Mouse (Mus musculus) testis, adult 2 months (tissue): ENCODE data around the gene Tmem132a.

Source experiments
- CTCF ChIP-seq: fragments of 200-500 bp; IDR thresholded peaks from 2 replicates; pipeline ENCODE4 v1.5.1; 2012; ENCODE audit warnings: low read depth, mild to moderate bottlenecking, inconsistent platforms, low read length, moderate library complexity; ENCODE audit not compliant: control insufficient read depth, insufficient read depth, insufficient replicate concordance
- POLR2A ChIP-seq: fragments of 200-500 bp; IDR thresholded peaks from 2 replicates; pipeline ENCODE4 v1.6.1; 2012; ENCODE audit warnings: low read depth, mild to moderate bottlenecking, inconsistent platforms, low read length, moderate library complexity; ENCODE audit not compliant: control insufficient read depth

DNA sequence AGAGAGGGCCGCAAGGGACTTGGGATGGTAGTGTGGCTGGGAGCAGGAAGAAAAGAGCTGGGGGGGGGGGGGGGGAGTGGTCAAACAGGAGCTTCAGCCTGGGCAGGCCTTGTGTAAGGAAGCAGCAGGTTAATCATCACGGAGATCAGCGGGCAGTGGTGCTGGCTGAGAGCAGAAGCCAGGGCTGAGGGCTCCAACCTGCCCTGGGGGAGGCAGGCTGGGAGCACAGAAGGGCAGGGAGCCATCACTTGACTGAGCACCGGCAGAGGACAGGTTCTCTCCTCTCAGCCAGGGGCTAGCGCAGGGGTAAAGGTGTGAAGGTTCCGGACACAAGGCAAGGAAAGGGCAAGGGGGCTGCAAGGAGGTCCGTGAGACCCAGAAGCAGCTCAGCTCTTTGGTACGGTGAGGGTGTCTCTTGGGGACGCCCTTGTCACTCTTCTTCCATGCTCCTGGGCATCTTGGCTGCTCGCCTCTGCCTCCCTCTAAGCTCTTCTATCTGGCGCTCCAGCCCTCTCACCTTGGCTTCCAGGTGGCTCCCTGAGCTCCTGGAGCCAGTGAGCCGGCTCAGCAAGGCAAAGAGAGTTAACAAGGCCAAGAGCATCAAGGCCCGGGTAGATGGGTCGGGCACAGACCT, 1.7 kb upstream of the Tmem132a start:
- TF ChIP-seq CTCF (no peak), POLR2A (no peak)
